Mouse (Mus musculus): ENCODE data around the gene Trim43a. TPM values are rescaled to one million over a fixed set of nuclear protein-coding genes. Genes with fewer than 3 reads are reported as not detected.
"Not testable (repeated sequence)": the region's sequence is repeated elsewhere in the genome, so short reads cannot be mapped to it uniquely, and the experiment has no call there.

Trim43a gene
- polyA plus RNA-seq, 1 experiment from 2014 or later = not detected

GRCm38 (mm10) chr9:88558146-88558545, 22.5 kb upstream of the Trim43a start:
- Histone ChIP-seq H3K27ac (no peak overlapping the region), H3K9me3 (peaks cover 5% of the 10 kb centered on the region; the same call in 1 of the 2 replicates), H3K4me2 (no peak overlapping the region), H3K4me3 (replicated peaks) (no peak overlapping the region), H3K9ac (replicated peaks) (no peak overlapping the region), H3K4me1 (replicated peaks) (no peaks in the 10 kb centered on the region), H3K27me3 (no peaks in the 10 kb centered on the region), H3K36me3 (peaks cover 60% of the 10 kb centered on the region)
- ATAC-seq (ENCODE audit: insufficient number of reproducible peaks, insufficient read depth, low FRiP score, low TSS enrichment, low read depth) = no peak
- WGBS = 86% methylated on average over 4 of the region's 4 CpGs

- not testable (repeated sequence) for H3K27ac ChIP-seq; H3K9ac ChIP-seq (replicated peaks); H3K4me2 ChIP-seq; H3K27me3 ChIP-seq; H3K4me1 ChIP-seq (replicated peaks); H3K9me3 ChIP-seq; ATAC-seq (ENCODE audit: insufficient number of reproducible peaks, insufficient read depth, low FRiP score, low TSS enrichment, low read depth); H3K4me3 ChIP-seq (replicated peaks)
- peaks cover 59% of the 10 kb centered on the region for H3K36me3 ChIP-seq
- WGBS = 89% methylated on average over 2 of the region's 2 CpGs
These were observed 19.2 kb upstream of the Trim43a start for GRCm38 (mm10) chr9:88561476-88561875.

GRCm38 (mm10) chr9:88570471-88570870, 10.2 kb upstream of the Trim43a start:
- H3K27me3 ChIP-seq; H3K9ac ChIP-seq (replicated peaks); H3K4me2 ChIP-seq; H3K4me3 ChIP-seq (replicated peaks); H3K4me1 ChIP-seq (replicated peaks); H3K27ac ChIP-seq; ATAC-seq (ENCODE audit: insufficient number of reproducible peaks, insufficient read depth, low FRiP score, low TSS enrichment, low read depth): not testable (repeated sequence)
- peaks cover 31% of the 10 kb centered on the region for H3K9me3 ChIP-seq
- peaks cover 46% of the 10 kb centered on the region for H3K36me3 ChIP-seq
- 95% methylated on average over 3 of the region's 3 CpGs for WGBS

GRCm38 (mm10) chr9:88593708-88594107, 13.0 kb downstream of the Trim43a start:
- not testable (repeated sequence) for H3K36me3 ChIP-seq; H3K9ac ChIP-seq (replicated peaks); ATAC-seq (ENCODE audit: insufficient number of reproducible peaks, insufficient read depth, low FRiP score, low TSS enrichment, low read depth); H3K4me1 ChIP-seq (replicated peaks); H3K4me3 ChIP-seq (replicated peaks); H3K9me3 ChIP-seq; H3K27ac ChIP-seq; H3K27me3 ChIP-seq; H3K4me2 ChIP-seq
- 67% methylated on average over 6 of the region's 6 CpGs for WGBS

- 1% methylated on average over 47 of the region's 50 CpGs for WGBS
- not testable (repeated sequence) for H3K9me3 ChIP-seq; H3K27me3 ChIP-seq; H3K36me3 ChIP-seq; H3K27ac ChIP-seq; H3K4me1 ChIP-seq (replicated peaks)
- peak; percentile 99 for ATAC-seq (ENCODE audit: insufficient number of reproducible peaks, insufficient read depth, low FRiP score, low TSS enrichment, low read depth)
- H3K4me2 ChIP-seq = peak overlapping the region; percentile 55
- H3K4me3 ChIP-seq (replicated peaks) = peak overlapping the region; percentile 38
- H3K9ac ChIP-seq (replicated peaks) = 0 out of 2 replicates have a peak overlapping the region, but pooled peaks have one; percentile 31
These were observed 18.8 kb downstream of the Trim43a start for GRCm38 (mm10) chr9:88599206-88600162.

- H3K36me3 ChIP-seq; H3K4me1 ChIP-seq (replicated peaks); H3K4me3 ChIP-seq (replicated peaks); H3K27me3 ChIP-seq; H3K27ac ChIP-seq; ATAC-seq (ENCODE audit: insufficient number of reproducible peaks, insufficient read depth, low FRiP score, low TSS enrichment, low read depth); H3K9me3 ChIP-seq; H3K9ac ChIP-seq (replicated peaks); H3K4me2 ChIP-seq: not testable (repeated sequence)
- 72% methylated on average over 16 of the region's 20 CpGs for WGBS
These were observed 45.3 kb downstream of the Trim43a start for GRCm38 (mm10) chr9:88625803-88626514.

GRCm38 (mm10) chr9:88638125-88638524, 57.4 kb downstream of the Trim43a start:
- H3K4me2 ChIP-seq; H3K4me3 ChIP-seq (replicated peaks); H3K27me3 ChIP-seq; H3K4me1 ChIP-seq (replicated peaks); H3K9ac ChIP-seq (replicated peaks); H3K36me3 ChIP-seq; ATAC-seq (ENCODE audit: insufficient number of reproducible peaks, insufficient read depth, low FRiP score, low TSS enrichment, low read depth); H3K9me3 ChIP-seq; H3K27ac ChIP-seq: not testable (repeated sequence)
- WGBS = 94% methylated on average over 1 of the region's 1 CpGs

Other genes starting within 250 kb of the Trim43a start
- gene Snx14, start 141.9 kb upstream of the Trim43a start, polyA plus RNA-seq (2016; fragmentation: Nextera tagmentation; extraction: Ambion mirVana) = 23.2 and 24.9 TPM in 2 replicates
- 0.93 and 1.7 TPM in 2 replicates for gene Gm20537, start 124.3 kb upstream of the Trim43a start, polyA plus RNA-seq (2016; fragmentation: Nextera tagmentation; extraction: Ambion mirVana)
- gene Syncrip, start 98.3 kb upstream of the Trim43a start, polyA plus RNA-seq (2016; fragmentation: Nextera tagmentation; extraction: Ambion mirVana) = 124 and 132 TPM in 2 replicates
- gene Zfp949, start 32.9 kb upstream of the Trim43a start, polyA plus RNA-seq (2016; fragmentation: Nextera tagmentation; extraction: Ambion mirVana) = 12.7 and 14.3 TPM in 2 replicates
- 36.6 and 42.9 TPM in 2 replicates for gene Mthfsl, start 139.4 kb downstream of the Trim43a start, polyA plus RNA-seq (2016; fragmentation: Nextera tagmentation; extraction: Ambion mirVana)
- 0.28 and 0.44 TPM in 2 replicates for gene Bcl2a1d, start 151.0 kb downstream of the Trim43a start, polyA plus RNA-seq (2016; fragmentation: Nextera tagmentation; extraction: Ambion mirVana)